Mouse (Mus musculus): ENCODE data around the gene Ppan. TPM values are rescaled to one million over a fixed set of nuclear protein-coding genes. Genes with fewer than 3 reads are reported as not detected.

The Ppan gene
- polyA plus RNA-seq, 1 experiment from 2014 or later, result 55.9 TPM

GRCm38 (mm10) chr9:20866879-20867278, 21.1 kb upstream of the Ppan start:
- H3K36me3 ChIP-seq (ENCODE audit: control insufficient read depth, insufficient read depth, low read length), result no peaks in the 10 kb centered on the region
- ATAC-seq (ENCODE audit: low FRiP score) (no peak), DNase-seq (ENCODE audit: low spot score) (no peak)
- WGBS, result 60% methylated on average over 3 of the region's 3 CpGs
- H3K4me1 ChIP-seq (replicated peaks; ENCODE audit: control insufficient read depth, insufficient read depth, low read length), result no peaks in the 10 kb centered on the region
- H3K27me3 ChIP-seq (ENCODE audit: control insufficient read depth, insufficient read depth, low read length), result peaks cover 30% of the 10 kb centered on the region
- H3K9ac ChIP-seq (ENCODE audit: low read depth, low read length), result no peak overlapping the region
- H3K4me2 ChIP-seq (replicated peaks; ENCODE audit: low read depth, low read length), result no peak overlapping the region
- no peak overlapping the region for H3K4me3 ChIP-seq (ENCODE audit: low read depth, low read length)
- no peaks in the 10 kb centered on the region for H3K9me3 ChIP-seq (ENCODE audit: control insufficient read depth, low read length)
- no peak overlapping the region for H3K27ac ChIP-seq (ENCODE audit: low read depth, low read length)

- ATAC-seq (ENCODE audit: low FRiP score), result no peak
- DNase-seq (ENCODE audit: low spot score), result no peak
- H3K4me3 ChIP-seq (ENCODE audit: low read depth, low read length), result peak within 1 kb of the TSS; percentile 13
- H3K27me3 ChIP-seq (ENCODE audit: control insufficient read depth, insufficient read depth, low read length), result peaks cover 30% of the 10 kb centered on the region
- no peak within 1 kb of the TSS for H3K9ac ChIP-seq (ENCODE audit: low read depth, low read length)
- no peaks in the 10 kb centered on the region for H3K4me1 ChIP-seq (replicated peaks; ENCODE audit: control insufficient read depth, insufficient read depth, low read length)
- peak within 1 kb of the TSS; percentile 19; the same call in 1 of the 2 replicates for H3K4me2 ChIP-seq (replicated peaks; ENCODE audit: low read depth, low read length)
- no peaks in the 10 kb centered on the region for H3K9me3 ChIP-seq (ENCODE audit: control insufficient read depth, low read length)
- WGBS, result 11% methylated on average over 46 of the region's 53 CpGs
- no peaks in the 10 kb centered on the region for H3K36me3 ChIP-seq (ENCODE audit: control insufficient read depth, insufficient read depth, low read length)
- H3K27ac ChIP-seq (ENCODE audit: low read depth, low read length), result no peak within 1 kb of the TSS
Measured at GRCm38 (mm10) chr9:20868448-20869001, 19.4 kb upstream of the Ppan start, which contains the start of gene A230050P20Rik. Gene A230050P20Rik, plus strand, starts transcription at chr9:20868642.

- H3K4me1 ChIP-seq (replicated peaks; ENCODE audit: control insufficient read depth, insufficient read depth, low read length), result no peaks in the 10 kb centered on the region
- no peak overlapping the region for H3K27ac ChIP-seq (ENCODE audit: low read depth, low read length)
- H3K27me3 ChIP-seq (ENCODE audit: control insufficient read depth, insufficient read depth, low read length), result peaks cover 30% of the 10 kb centered on the region
- H3K9me3 ChIP-seq (ENCODE audit: control insufficient read depth, low read length), result no peaks in the 10 kb centered on the region
- no peak overlapping the region for H3K4me3 ChIP-seq (ENCODE audit: low read depth, low read length)
- ATAC-seq (ENCODE audit: low FRiP score), result no peak
- no peaks in the 10 kb centered on the region for H3K36me3 ChIP-seq (ENCODE audit: control insufficient read depth, insufficient read depth, low read length)
- H3K9ac ChIP-seq (ENCODE audit: low read depth, low read length), result no peak overlapping the region
- H3K4me2 ChIP-seq (replicated peaks; ENCODE audit: low read depth, low read length), result no peak overlapping the region
- no peak for DNase-seq (ENCODE audit: low spot score)
- 5% methylated on average over 19 of the region's 19 CpGs for WGBS
Measured at GRCm38 (mm10) chr9:20869246-20869645, 18.7 kb upstream of the Ppan start.

- Histone ChIP-seq H3K9me3 (ENCODE audit: control insufficient read depth, low read length) (no peaks in the 10 kb centered on the region), H3K4me3 (ENCODE audit: low read depth, low read length) (no peak overlapping the region), H3K9ac (ENCODE audit: low read depth, low read length) (no peak overlapping the region), H3K4me2 (replicated peaks; ENCODE audit: low read depth, low read length) (no peak overlapping the region), H3K36me3 (ENCODE audit: control insufficient read depth, insufficient read depth, low read length) (no peaks in the 10 kb centered on the region), H3K4me1 (replicated peaks; ENCODE audit: control insufficient read depth, insufficient read depth, low read length) (no peaks in the 10 kb centered on the region), H3K27ac (ENCODE audit: low read depth, low read length) (no peak overlapping the region), H3K27me3 (ENCODE audit: control insufficient read depth, insufficient read depth, low read length) (peaks cover 30% of the 10 kb centered on the region)
- WGBS, result 79% methylated on average over 12 of the region's 12 CpGs
- no peak for DNase-seq (ENCODE audit: low spot score)
- ATAC-seq (ENCODE audit: low FRiP score), result no peak
Measured at GRCm38 (mm10) chr9:20870211-20871173, 17.5 kb upstream of the Ppan start.

- Histone ChIP-seq H3K9ac (ENCODE audit: low read depth, low read length) (no peak overlapping the region), H3K4me2 (replicated peaks; ENCODE audit: low read depth, low read length) (no peak overlapping the region), H3K27ac (ENCODE audit: low read depth, low read length) (no peak overlapping the region), H3K4me1 (replicated peaks; ENCODE audit: control insufficient read depth, insufficient read depth, low read length) (no peaks in the 10 kb centered on the region), H3K9me3 (ENCODE audit: control insufficient read depth, low read length) (no peaks in the 10 kb centered on the region), H3K4me3 (ENCODE audit: low read depth, low read length) (no peak overlapping the region), H3K36me3 (ENCODE audit: control insufficient read depth, insufficient read depth, low read length) (no peaks in the 10 kb centered on the region), H3K27me3 (ENCODE audit: control insufficient read depth, insufficient read depth, low read length) (peaks cover 25% of the 10 kb centered on the region)
- DNase-seq (ENCODE audit: low spot score) (no peak), ATAC-seq (ENCODE audit: low FRiP score) (no peak)
- 87% methylated on average over 10 of the region's 10 CpGs for WGBS
Measured at GRCm38 (mm10) chr9:20872991-20873390, 15.0 kb upstream of the Ppan start.

GRCm38 (mm10) chr9:20873521-20873920, 14.5 kb upstream of the Ppan start:
- Histone ChIP-seq H3K27me3 (ENCODE audit: control insufficient read depth, insufficient read depth, low read length) (peaks cover 22% of the 10 kb centered on the region), H3K9me3 (ENCODE audit: control insufficient read depth, low read length) (no peaks in the 10 kb centered on the region), H3K9ac (ENCODE audit: low read depth, low read length) (no peak overlapping the region), H3K36me3 (ENCODE audit: control insufficient read depth, insufficient read depth, low read length) (no peaks in the 10 kb centered on the region), H3K27ac (ENCODE audit: low read depth, low read length) (no peak overlapping the region), H3K4me1 (replicated peaks; ENCODE audit: control insufficient read depth, insufficient read depth, low read length) (no peaks in the 10 kb centered on the region), H3K4me3 (ENCODE audit: low read depth, low read length) (no peak overlapping the region), H3K4me2 (replicated peaks; ENCODE audit: low read depth, low read length) (no peak overlapping the region)
- DNase-seq (ENCODE audit: low spot score) (no peak), ATAC-seq (ENCODE audit: low FRiP score) (no peak)
- 89% methylated on average over 12 of the region's 12 CpGs for WGBS

GRCm38 (mm10) chr9:20875021-20875790, 12.8 kb upstream of the Ppan start:
- Histone ChIP-seq H3K27ac (ENCODE audit: low read depth, low read length) (no peak overlapping the region), H3K36me3 (ENCODE audit: control insufficient read depth, insufficient read depth, low read length) (no peaks in the 10 kb centered on the region), H3K9me3 (ENCODE audit: control insufficient read depth, low read length) (no peaks in the 10 kb centered on the region), H3K27me3 (ENCODE audit: control insufficient read depth, insufficient read depth, low read length) (peaks cover 5% of the 10 kb centered on the region), H3K4me3 (ENCODE audit: low read depth, low read length) (no peak overlapping the region), H3K9ac (ENCODE audit: low read depth, low read length) (no peak overlapping the region), H3K4me1 (replicated peaks; ENCODE audit: control insufficient read depth, insufficient read depth, low read length) (no peaks in the 10 kb centered on the region; the same call in 1 of the 2 replicates), H3K4me2 (replicated peaks; ENCODE audit: low read depth, low read length) (no peak overlapping the region)
- WGBS, result 66% methylated on average over 23 of the region's 23 CpGs
- no peak for DNase-seq (ENCODE audit: low spot score)
- no peak for ATAC-seq (ENCODE audit: low FRiP score)

GRCm38 (mm10) chr9:20876318-20877117, 11.5 kb upstream of the Ppan start:
- 79% methylated on average over 8 of the region's 9 CpGs for WGBS
- no peak overlapping the region for H3K4me3 ChIP-seq (ENCODE audit: low read depth, low read length)
- no peak overlapping the region for H3K9ac ChIP-seq (ENCODE audit: low read depth, low read length)
- no peak overlapping the region for H3K27ac ChIP-seq (ENCODE audit: low read depth, low read length)
- no peak for DNase-seq (ENCODE audit: low spot score)
- H3K36me3 ChIP-seq (ENCODE audit: control insufficient read depth, insufficient read depth, low read length), result no peaks in the 10 kb centered on the region
- H3K4me1 ChIP-seq (replicated peaks; ENCODE audit: control insufficient read depth, insufficient read depth, low read length), result no peaks in the 10 kb centered on the region; the same call in 1 of the 2 replicates
- no peaks in the 10 kb centered on the region for H3K27me3 ChIP-seq (ENCODE audit: control insufficient read depth, insufficient read depth, low read length)
- H3K9me3 ChIP-seq (ENCODE audit: control insufficient read depth, low read length), result no peaks in the 10 kb centered on the region
- ATAC-seq (ENCODE audit: low FRiP score), result no peak
- no peak overlapping the region for H3K4me2 ChIP-seq (replicated peaks; ENCODE audit: low read depth, low read length)

Measured in hindbrain, embryonic 11.5 days (tissue).